Mouse (Mus musculus) myocyte (in vitro differentiated cells): Measurements from ENCODE around the gene Hnrnpll.
"Not testable (repeated sequence)": the region's sequence is repeated elsewhere in the genome, so short reads cannot be mapped to it uniquely, and the experiment has no call there.

Experiments
- E2F4 ChIP-seq: IDR thresholded peaks from one replicate; pipeline ENCODE4 v1.6.1; 2011; ENCODE audit warnings: mild to moderate bottlenecking, control low read depth, moderate library complexity; ENCODE audit not compliant: insufficient read depth
- MAX ChIP-seq: IDR thresholded peaks from one replicate; pipeline ENCODE4 v1.6.1; 2011; ENCODE audit warnings: low read depth, mild to moderate bottlenecking, control low read depth
- MYOG ChIP-seq, 3 experiments: IDR thresholded peaks; one replicate each; pipeline ENCODE4 v1.6.1; 2011; ENCODE audit warnings: control low read depth in 2 of 3, low read depth in 2 of 3, mild to moderate bottlenecking in 2 of 3; ENCODE audit not compliant: insufficient read length in 2 of 3, control insufficient read depth in 1 of 3, insufficient read depth in 1 of 3
- POLR2A ChIP-seq: IDR thresholded peaks from one replicate; pipeline ENCODE4 v1.6.1; 2011; ENCODE audit warnings: low read depth, mild to moderate bottlenecking, control low read depth, moderate library complexity; ENCODE audit not compliant: insufficient read length
- POLR2AphosphoS2 ChIP-seq: IDR thresholded peaks from one replicate; pipeline ENCODE4 v1.6.1; 2011; ENCODE audit warnings: low read depth, control low read depth; ENCODE audit not compliant: insufficient read length
- REST ChIP-seq: IDR thresholded peaks from one replicate; pipeline ENCODE4 v1.6.1; 2011; ENCODE audit warnings: mild to moderate bottlenecking, control low read depth, moderate library complexity; ENCODE audit not compliant: insufficient read depth, insufficient read length
- SRF ChIP-seq: IDR thresholded peaks from one replicate; pipeline ENCODE4 v1.6.1; 2011; ENCODE audit warnings: low read depth; ENCODE audit not compliant: control insufficient read depth, insufficient read length
- TCF12 ChIP-seq: IDR thresholded peaks from one replicate; pipeline ENCODE4 v1.6.1; 2011; ENCODE audit warnings: mild to moderate bottlenecking, control low read depth; ENCODE audit not compliant: poor library complexity, insufficient read depth, severe bottlenecking
- TCF3 ChIP-seq: IDR thresholded peaks from one replicate; pipeline ENCODE4 v1.6.1; 2011; ENCODE audit warnings: low read depth, control low read depth; ENCODE audit not compliant: insufficient read length
- USF1 ChIP-seq: IDR thresholded peaks from one replicate; pipeline ENCODE4 v1.6.1; 2011; ENCODE audit warnings: low read depth, mild to moderate bottlenecking, control low read depth, moderate library complexity

- TF ChIP-seq POLR2A; SRF; USF1; E2F4; MYOG (IDR thresholded peaks at IDR 0.05; ENCODE audit: control insufficient read depth in 1 of 3, insufficient read depth in 1 of 3, insufficient read length in 2 of 3, low read depth in 2 of 3); TCF12; MAX; REST; POLR2AphosphoS2; TCF3: not testable (repeated sequence)
Measured at GRCm38 (mm10) chr17:80049300-80049699, 12.8 kb downstream of the Hnrnpll start.
